Mouse (Mus musculus) CH12.LX (cell line): Measurements from ENCODE around the gene Noc3l. TPM values are rescaled to one million over a fixed set of nuclear protein-coding genes. Genes with fewer than 3 reads are reported as not detected.

ENCODE experiments used
- DNase-seq: peaks from one replicate; pipeline ENCODE4 v3.0.0-alpha.2; 2013; ENCODE audit errors: extremely low read depth
- H3K27ac ChIP-seq: 2 replicates; pipeline ENCODE4 v1.5.1; 2012; ENCODE audit warnings: low read depth, mild to moderate bottlenecking, control low read depth, moderate library complexity; ENCODE audit not compliant: insufficient read depth
- H3K27me3 ChIP-seq: replicated peaks from 2 replicates; pipeline ENCODE3; 2012; ENCODE audit warnings: inconsistent platforms
- H3K36me3 ChIP-seq, 2 experiments: replicated peaks in 1 of 2; 2 replicates each; pipeline versions ENCODE3 to v1.6.1; 2012; ENCODE audit warnings: inconsistent platforms in 1 of 2, low read length in 1 of 2, mild to moderate bottlenecking in 1 of 2, mixed read lengths in 1 of 2, moderate library complexity in 1 of 2; ENCODE audit not compliant: control insufficient read depth in 1 of 2, insufficient read depth in 1 of 2
- H3K4me1 ChIP-seq, 2 experiments: 2 replicates each; pipeline ENCODE4 v1.6.1; 2012; ENCODE audit warnings: inconsistent platforms in 1 of 2, moderate library complexity in 1 of 2; ENCODE audit not compliant: insufficient read depth in 2 of 2, control insufficient read depth in 1 of 2
- H3K4me2 ChIP-seq: 2 replicates; pipeline ENCODE4 v1.6.1; 2012; ENCODE audit warnings: low read depth, mild to moderate bottlenecking, control low read depth; ENCODE audit not compliant: poor library complexity, insufficient read depth, severe bottlenecking
- H3K4me3 ChIP-seq, 3 experiments: fragments of 150-350 bp in 1 of 3; sonication (generic) in 1 of 3; replicated peaks in 1 of 3; 2 replicates each; pipeline versions ENCODE3 to v1.5.1; 2011 to 2012; ENCODE audit warnings: low read depth in 2 of 3, low read length in 2 of 3, mild to moderate bottlenecking in 2 of 3, moderate library complexity in 2 of 3, control low read depth in 1 of 3, improper control_type of control experiment in 1 of 3, inconsistent platforms in 1 of 3, mixed read lengths in 1 of 3; ENCODE audit not compliant: poor library complexity in 1 of 3
- H3K79me2 ChIP-seq: replicated peaks from 2 replicates; pipeline ENCODE4 v1.6.1; 2012; ENCODE audit warnings: mild to moderate bottlenecking, moderate library complexity; ENCODE audit not compliant: control insufficient read depth, poor library complexity, insufficient read depth, severe bottlenecking; ENCODE audit errors: extremely low read depth
- H3K9ac ChIP-seq: 2 replicates; pipeline ENCODE4 v1.6.1; 2012; ENCODE audit warnings: low read depth, mild to moderate bottlenecking, control low read depth, moderate library complexity; ENCODE audit not compliant: insufficient read depth
- H3K9me3 ChIP-seq: replicated peaks from 2 replicates; pipeline ENCODE3; 2012; ENCODE audit warnings: low read length, inconsistent platforms, mixed read lengths
- CHD1 ChIP-seq: IDR thresholded peaks from 2 replicates; pipeline ENCODE4 v1.6.1; 2012; ENCODE audit warnings: low read depth, low read length, improper control_type of control experiment, inconsistent platforms
- CHD2 ChIP-seq: IDR thresholded peaks from 2 replicates; pipeline ENCODE4 v1.6.1; 2011; ENCODE audit warnings: low read length, improper control_type of control experiment
- ELF1 ChIP-seq: IDR thresholded peaks from 2 replicates; pipeline ENCODE4 v1.6.1; 2014; ENCODE audit warnings: low read depth, mild to moderate bottlenecking, inconsistent platforms, low read length, improper control_type of control experiment
- HCFC1 ChIP-seq: IDR thresholded peaks from 2 replicates; pipeline ENCODE4 v1.6.1; 2012; ENCODE audit warnings: low read depth, mild to moderate bottlenecking, inconsistent platforms, low read length, improper control_type of control experiment
- IRF4 ChIP-seq: IDR thresholded peaks from 2 replicates; pipeline ENCODE4 v1.6.1; 2014; ENCODE audit warnings: low read depth, mild to moderate bottlenecking, inconsistent platforms, low read length, improper control_type of control experiment
- JUND ChIP-seq: conservative IDR thresholded peaks from 2 replicates; pipeline ENCODE4 v1.6.1; 2011; ENCODE audit warnings: low read depth, low read length, improper control_type of control experiment
- KAT2A ChIP-seq: IDR thresholded peaks from 2 replicates; pipeline ENCODE4 v1.6.1; 2012; ENCODE audit warnings: low read length, improper control_type of control experiment, inconsistent platforms; ENCODE audit not compliant: insufficient replicate concordance
- MAFK ChIP-seq: IDR thresholded peaks from 2 replicates; pipeline ENCODE4 v1.6.1; 2011; ENCODE audit warnings: low read length, improper control_type of control experiment; ENCODE audit not compliant: insufficient replicate concordance
- MAX ChIP-seq: IDR thresholded peaks from 2 replicates; pipeline ENCODE4 v1.6.1; 2011; ENCODE audit warnings: low read length, improper control_type of control experiment
- MYC ChIP-seq: IDR thresholded peaks from 2 replicates; pipeline ENCODE4 v1.6.1; 2011; ENCODE audit warnings: low read depth, mild to moderate bottlenecking, improper control_type of control experiment, low read length
- NELFE ChIP-seq: IDR thresholded peaks from 2 replicates; pipeline ENCODE4 v1.6.1; 2011; ENCODE audit warnings: low read depth, low read length, improper control_type of control experiment
- POLR2AphosphoS2 ChIP-seq: IDR thresholded peaks from 2 replicates; pipeline ENCODE4 v1.6.1; 2011; ENCODE audit warnings: low read depth, low read length, improper control_type of control experiment
- RCOR1 ChIP-seq: conservative IDR thresholded peaks from 2 replicates; pipeline ENCODE4 v1.6.1; 2012; ENCODE audit warnings: low read depth, mild to moderate bottlenecking, inconsistent platforms, low read length, improper control_type of control experiment
- TBP ChIP-seq: conservative IDR thresholded peaks from 2 replicates; pipeline ENCODE4 v1.6.1; 2011; ENCODE audit warnings: low read depth, low read length, improper control_type of control experiment
- TCF12 ChIP-seq: IDR thresholded peaks from 2 replicates; pipeline ENCODE4 v1.6.1; 2014; ENCODE audit warnings: low read depth, mild to moderate bottlenecking, inconsistent platforms, low read length, improper control_type of control experiment
- UBTF ChIP-seq: IDR thresholded peaks from 2 replicates; pipeline ENCODE4 v1.6.1; 2012; ENCODE audit warnings: low read depth, mild to moderate bottlenecking, inconsistent platforms, low read length, improper control_type of control experiment, moderate library complexity
- USF2 ChIP-seq: conservative IDR thresholded peaks from 2 replicates; pipeline ENCODE4 v1.6.1; 2011; ENCODE audit warnings: low read depth, low read length, improper control_type of control experiment
- ZKSCAN1 ChIP-seq: IDR thresholded peaks from 2 replicates; pipeline ENCODE4 v1.6.1; 2012; ENCODE audit warnings: low read depth, inconsistent platforms, low read length, improper control_type of control experiment, borderline replicate concordance
- ZMIZ1 ChIP-seq: IDR thresholded peaks from 2 replicates; pipeline ENCODE4 v1.6.1; 2012; ENCODE audit warnings: low read depth, mild to moderate bottlenecking, inconsistent platforms, low read length, improper control_type of control experiment
- ZNF384 ChIP-seq: IDR thresholded peaks from 2 replicates; pipeline ENCODE4 v1.6.1; 2012; ENCODE audit warnings: low read depth, low read length, improper control_type of control experiment, inconsistent platforms
- dilution Hi-C: fragments of 300-500 bp; cut with MboI; formaldehyde crosslinking; loops from 2 replicates; pipeline ENCODE4 v1.14.3; 2020; ENCODE audit warnings: low sequenced_read_pairs; ENCODE audit not compliant: extremely low pct_unique_long_range_greater_than_20kb, extremely low pct_ligation_motif_present
- in situ Hi-C: fragments of 300-500 bp; cut with MboI; formaldehyde crosslinking; loops from 3 replicates; pipeline ENCODE4 v1.14.3; 2019; ENCODE audit warnings: low sequenced_read_pairs, low pct_ligation_motif_present, low pct_unique_long_range_greater_than_20kb, mixed read lengths
- polyA plus RNA-seq: library from polyadenylated mRNA; unstranded; fragments of >175 nt; gene quantifications from 2 replicates; pipeline ENCODE4 v1.2.1, GENCODE M21; 2012; ENCODE audit warnings: low read depth; ENCODE audit not compliant: insufficient read length
- total RNA-seq, 2 experiments: library from RNA; depleted of rRNA; stranded (reverse); fragments of 300-350 nt in 1 of 2; fragments of >200 nt in 1 of 2; gene quantifications; 2 replicates each; pipeline ENCODE4 v1.2.3; 2012 to 2014

Gene Noc3l
- total and polyA plus RNA-seq, 3 experiments: 15.1 to 38.3 (median 34.9) TPM

DNA sequence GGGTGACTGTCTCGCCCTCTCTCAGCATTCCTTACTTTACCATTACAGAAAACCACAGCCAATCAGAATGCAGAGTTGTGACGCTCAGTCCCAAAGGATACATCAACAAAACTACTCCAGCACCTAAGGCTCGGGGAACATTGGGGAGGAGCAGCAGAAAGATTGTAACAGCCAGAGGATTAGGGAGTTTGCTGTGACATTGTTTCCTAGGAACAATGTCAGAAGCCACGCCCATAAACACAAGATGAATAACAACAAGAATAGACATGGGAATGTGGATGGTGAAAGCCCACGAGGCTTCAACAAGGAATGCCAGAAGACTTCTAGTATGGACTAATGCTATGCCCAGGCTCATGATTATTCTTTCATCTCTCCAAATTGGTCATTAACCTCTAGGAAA, 61.0 kb downstream of the Noc3l start:
- no peaks in the 10 kb centered on the region for H3K36me3 ChIP-seq
- in situ Hi-C loops: loop anchor here (25.0 kb wide), 1 partner anchor 196 kb away; no protein-coding TSS in a partner anchor

DNA sequence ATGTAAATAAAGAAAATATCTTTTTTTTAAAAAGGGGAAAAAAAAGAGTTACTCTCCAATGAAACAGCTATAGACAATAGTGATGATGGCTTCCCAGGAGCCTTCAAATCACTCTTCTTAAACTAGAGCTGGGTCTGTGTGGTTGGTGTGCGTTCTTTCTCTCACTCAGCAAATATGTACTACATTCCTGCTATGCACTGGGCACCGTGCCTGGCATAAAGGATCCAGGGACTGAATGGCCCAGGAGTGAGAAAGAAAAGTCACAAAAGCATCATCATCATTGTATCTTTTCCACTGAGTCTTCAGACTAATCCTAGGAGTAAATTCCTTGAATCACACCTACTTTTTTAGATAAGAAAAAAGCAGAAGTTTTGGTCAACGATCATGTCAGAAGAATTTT, 61.9 kb downstream of the Noc3l start:
- in situ Hi-C loops (loop anchor here (25.0 kb wide), 1 partner anchor 195 kb away; no protein-coding TSS in a partner anchor), dilution Hi-C loops (no loop called here)
- H3K36me3 ChIP-seq: no peaks in the 10 kb centered on the region
- no peaks in the 10 kb centered on the region for H3K9me3 ChIP-seq
- H3K9ac ChIP-seq: no peak overlapping the region
- H3K4me2 ChIP-seq: no peak overlapping the region
- no peaks in the 10 kb centered on the region for H3K27me3 ChIP-seq
- no peaks in the 10 kb centered on the region for H3K79me2 ChIP-seq
- H3K4me3 ChIP-seq: no peak overlapping the region
- H3K4me1 ChIP-seq: no peaks in the 10 kb centered on the region
- H3K27ac ChIP-seq: no peak overlapping the region
- no peak for TF ChIP-seq USF2
- DNase-seq: no peak

More for the DNA sequence above, 61.0 kb downstream of the Noc3l start:
- no peak overlapping the region for H3K27ac ChIP-seq
- no peak for TF ChIP-seq CHD1
- TF ChIP-seq ZKSCAN1: no peak
- no peak for TF ChIP-seq KAT2A
- no peak for TF ChIP-seq POLR2AphosphoS2
- TF ChIP-seq IRF4: no peak
- TF ChIP-seq HCFC1: no peak
- no peak for TF ChIP-seq ELF1
- TF ChIP-seq UBTF: no peak
- no peak for TF ChIP-seq RCOR1
- no peak for TF ChIP-seq ZMIZ1
- no peak for TF ChIP-seq JUND
- no peak for TF ChIP-seq CHD2
- TF ChIP-seq MAX: no peak
- TF ChIP-seq ZNF384: no peak
- TF ChIP-seq NELFE: no peak
- TF ChIP-seq MAFK: no peak
- no peak for TF ChIP-seq MYC
- no peak for TF ChIP-seq TBP
- no peak for TF ChIP-seq TCF12
- TF ChIP-seq, all 38 proteins: peak for 0
- Histone ChIP-seq H3K4me2 (no peak overlapping the region), H3K4me1 (no peaks in the 10 kb centered on the region), H3K4me3 (no peak overlapping the region), H3K9me3 (no peaks in the 10 kb centered on the region), H3K27me3 (no peaks in the 10 kb centered on the region), H3K79me2 (no peaks in the 10 kb centered on the region), H3K9ac (no peak overlapping the region)
- DNase-seq: no peak
- dilution Hi-C loops: no loop called here
